Mouse (Mus musculus): Measurements from ENCODE around the gene Armh3. TPM values are rescaled to one million over a fixed set of nuclear protein-coding genes. Genes with fewer than 3 reads are reported as not detected.

The Armh3 gene
- total RNA-seq, 2 experiments from 2014 or later = 2.0 to 3.4 TPM

- ATAC-seq (replicated peaks; ENCODE audit: low FRiP score, poor library complexity, severe bottlenecking) = peak; percentile 85
These were observed 193.5 kb downstream of the Armh3 start for GRCm38 (mm10) chr19:45804593-45805368.

DNA sequence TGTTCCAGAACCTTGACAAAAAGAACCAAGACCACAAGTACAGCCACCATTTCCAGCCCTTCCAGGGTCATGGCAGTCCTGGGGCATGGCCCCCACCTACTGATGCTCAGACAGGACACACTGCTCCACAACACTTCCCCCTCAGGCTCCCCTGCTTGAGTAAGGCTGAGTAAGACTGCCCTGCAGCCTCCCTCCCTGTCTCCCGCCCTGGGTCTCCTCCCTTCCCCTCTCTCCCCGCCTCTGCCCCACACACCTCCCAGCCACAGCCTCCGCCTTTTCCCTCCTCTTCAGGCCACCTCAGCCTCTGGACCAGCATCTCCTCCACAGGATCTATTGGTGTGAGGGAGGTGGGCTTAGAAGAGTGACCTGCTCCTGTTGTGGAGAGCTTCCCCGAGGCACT, 194.9 kb downstream of the Armh3 start:
- ATAC-seq (replicated peaks; ENCODE audit: low FRiP score, poor library complexity, severe bottlenecking) = peak; percentile 67

DNA sequence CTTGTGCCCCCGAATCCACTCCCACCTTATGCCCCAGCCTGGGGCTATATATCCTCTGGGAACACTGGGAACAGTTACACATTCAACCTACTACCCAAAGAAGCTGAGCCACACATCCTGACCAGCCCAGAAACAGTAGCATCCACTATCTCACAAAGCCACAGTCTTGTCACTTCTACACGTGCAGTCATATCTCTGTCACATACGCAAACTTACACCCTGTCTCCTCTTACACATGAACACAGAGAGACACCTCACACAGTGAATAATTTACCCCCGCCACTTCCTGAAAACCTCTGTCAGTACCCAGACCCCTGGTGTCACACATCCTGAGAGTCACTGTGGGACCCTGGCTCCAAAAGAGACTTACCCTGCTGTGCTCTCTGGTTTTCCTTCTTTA, 195.6 kb downstream of the Armh3 start:
- ATAC-seq (replicated peaks; ENCODE audit: low FRiP score, poor library complexity, severe bottlenecking) = no peak

DNA sequence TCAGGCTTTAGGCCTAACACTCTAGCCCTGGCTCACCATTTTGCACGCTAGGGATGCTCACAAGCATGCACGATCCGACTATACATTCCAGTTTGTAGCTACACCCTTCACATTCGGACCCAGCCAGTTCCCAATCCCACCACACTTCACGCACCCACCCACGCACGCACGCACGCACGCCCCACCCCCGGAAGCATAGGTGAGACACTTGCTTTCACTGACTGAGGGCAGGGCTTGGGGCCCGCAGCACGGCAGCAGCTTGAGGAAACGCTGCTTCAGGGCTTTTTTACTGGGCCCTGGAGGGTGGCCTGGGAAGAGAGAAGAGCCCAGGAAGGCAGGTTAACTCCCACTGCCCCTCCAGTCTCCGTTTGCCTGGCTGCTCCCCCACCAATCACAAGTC, 201.4 kb downstream of the Armh3 start:
- ATAC-seq (replicated peaks; ENCODE audit: low FRiP score, poor library complexity, severe bottlenecking) = no peak

DNA sequence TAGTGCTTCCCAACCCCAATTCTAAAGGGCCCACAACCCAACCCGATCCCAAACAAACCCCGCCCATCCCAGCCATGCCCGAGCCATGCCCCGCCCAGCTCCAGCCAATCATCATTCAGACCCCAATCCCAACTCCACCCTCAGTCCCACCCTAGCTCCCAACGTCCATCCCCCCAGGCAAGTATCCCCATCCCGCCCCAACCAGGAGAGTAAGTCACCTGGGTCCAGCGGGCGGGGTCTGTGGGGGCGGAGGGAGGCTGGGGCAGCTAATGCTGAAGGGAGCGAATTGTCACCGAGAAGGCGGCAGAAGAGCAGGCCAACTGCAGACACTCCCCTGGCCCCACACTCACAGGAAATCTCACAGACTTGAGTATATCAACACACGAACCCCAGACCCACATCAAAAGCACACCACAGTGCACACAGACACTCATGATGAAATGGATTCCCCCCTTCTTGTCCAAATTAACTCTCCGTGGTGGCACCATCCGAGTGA, 202.2 kb downstream of the Armh3 start:
- no peak for ATAC-seq (replicated peaks; ENCODE audit: low FRiP score, poor library complexity, severe bottlenecking)

DNA sequence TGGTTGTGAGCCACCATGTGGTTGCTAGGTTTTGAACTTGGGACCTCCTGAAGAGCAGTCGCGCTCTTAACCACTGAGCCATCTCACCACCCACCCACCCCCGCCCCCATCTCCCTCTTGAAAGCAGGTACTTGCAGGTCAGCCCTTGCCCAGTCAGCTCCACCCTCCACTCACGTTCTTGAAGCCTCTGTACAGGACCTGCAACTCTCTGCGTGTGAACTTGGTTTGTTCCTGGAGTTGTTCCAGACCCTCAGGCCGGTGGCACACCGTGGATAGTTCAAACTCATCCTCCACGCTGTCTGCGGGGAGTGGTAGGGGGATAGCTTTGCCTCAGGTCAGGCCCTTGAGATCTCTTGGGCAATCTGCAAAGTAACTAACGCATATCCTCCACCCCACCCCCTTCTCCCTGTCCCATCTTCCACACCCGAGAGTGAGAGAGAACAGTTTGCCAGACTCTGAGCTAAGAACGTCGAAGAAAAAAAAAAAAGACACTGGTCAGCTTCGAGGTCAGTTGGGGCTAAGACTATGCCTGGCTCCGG, 202.8 kb downstream of the Armh3 start:
- ATAC-seq (replicated peaks; ENCODE audit: low FRiP score, poor library complexity, severe bottlenecking) = no peak

GRCm38 (mm10) chr19:45794718-45795117, 203.6 kb downstream of the Armh3 start:
- ATAC-seq (replicated peaks; ENCODE audit: low FRiP score, poor library complexity, severe bottlenecking) = no peak

DNA sequence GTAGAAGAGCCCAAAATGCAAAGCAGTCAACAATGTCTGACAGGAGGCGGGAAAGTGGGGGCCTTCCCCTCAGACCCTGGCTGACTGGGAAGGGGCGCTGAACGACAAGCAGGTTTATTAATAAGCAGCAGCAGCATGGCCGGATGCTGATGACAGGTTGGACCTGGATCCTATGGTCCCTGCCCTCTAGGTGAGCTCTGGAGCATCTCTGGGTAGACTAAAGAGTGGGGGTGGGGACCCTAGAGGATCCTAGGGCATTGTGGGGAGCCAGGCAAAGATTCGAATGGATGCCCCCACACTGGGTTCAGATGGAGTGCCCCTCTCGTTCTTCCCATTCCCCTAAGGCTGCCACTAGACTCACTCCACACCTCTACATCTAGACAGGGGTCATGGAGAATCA, 205.9 kb downstream of the Armh3 start:
- no peak for ATAC-seq (replicated peaks; ENCODE audit: low FRiP score, poor library complexity, severe bottlenecking)

GRCm38 (mm10) chr19:45789888-45790874, 208.1 kb downstream of the Armh3 start:
- peak; percentile 99 for ATAC-seq (replicated peaks; ENCODE audit: low FRiP score, poor library complexity, severe bottlenecking)

GRCm38 (mm10) chr19:45789365-45789764, 208.9 kb downstream of the Armh3 start:
- ATAC-seq (replicated peaks; ENCODE audit: low FRiP score, poor library complexity, severe bottlenecking) = no peak

DNA sequence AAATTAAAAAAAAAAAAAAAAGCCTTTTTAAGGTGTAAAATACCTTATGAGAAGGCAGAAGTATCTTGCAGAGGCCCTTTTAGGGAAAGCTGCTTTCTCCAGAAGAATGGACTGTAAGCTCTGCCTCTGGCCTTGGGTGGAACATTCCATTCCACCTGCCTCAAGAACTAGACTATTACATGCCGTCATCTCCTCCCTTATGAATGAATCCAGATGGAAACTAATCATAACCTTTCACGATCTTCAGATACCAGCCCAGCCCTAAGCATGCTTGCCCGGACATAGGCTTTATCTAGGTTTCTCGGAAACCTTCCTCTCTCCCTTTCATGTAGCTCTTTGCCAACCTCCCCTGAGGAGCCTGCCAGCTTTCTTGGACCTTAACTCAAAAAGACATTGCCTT, 210.0 kb downstream of the Armh3 start:
- ATAC-seq (replicated peaks; ENCODE audit: low FRiP score, poor library complexity, severe bottlenecking) = no peak

DNA sequence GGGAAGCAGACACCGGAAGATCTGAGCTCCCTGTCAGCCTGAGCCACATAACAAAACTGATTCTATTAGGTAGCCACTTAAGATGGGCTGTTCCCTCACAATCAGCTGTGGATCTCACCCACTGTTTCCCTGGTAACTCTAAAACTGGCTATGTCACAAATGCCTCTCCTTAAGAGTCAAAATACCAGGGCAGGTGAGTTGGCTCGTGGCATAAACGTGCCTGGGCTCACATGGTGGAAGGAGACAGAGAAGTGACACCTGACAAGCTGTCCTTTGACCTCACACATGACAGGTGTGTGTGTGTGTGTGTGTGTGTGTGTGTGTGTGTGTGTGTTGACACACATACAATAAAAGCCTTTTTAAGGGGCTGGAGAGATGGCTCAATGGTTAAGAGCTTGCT, 210.8 kb downstream of the Armh3 start:
- ATAC-seq (replicated peaks; ENCODE audit: low FRiP score, poor library complexity, severe bottlenecking) = no peak

DNA sequence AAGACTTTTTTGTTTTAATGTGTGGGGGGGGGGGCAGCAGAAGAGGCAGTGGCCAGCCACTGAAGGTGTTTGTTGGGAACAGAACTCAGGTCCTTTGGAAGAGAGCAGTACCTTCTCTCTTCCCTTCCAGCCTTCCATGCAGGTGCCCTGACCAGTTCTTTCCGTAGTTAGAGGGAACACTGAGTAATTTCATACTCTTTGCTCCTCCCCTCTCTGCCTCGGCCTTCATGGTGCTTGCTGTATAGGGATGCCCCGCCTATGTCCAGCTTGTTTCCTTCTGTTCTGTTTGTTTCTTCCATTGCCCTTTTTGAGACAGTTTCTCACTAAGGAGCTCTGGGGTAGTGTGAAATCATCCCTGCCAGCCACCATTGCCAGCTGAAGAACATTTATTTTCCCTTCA, 212.8 kb downstream of the Armh3 start:
- ATAC-seq (replicated peaks; ENCODE audit: low FRiP score, poor library complexity, severe bottlenecking) = no peak

DNA sequence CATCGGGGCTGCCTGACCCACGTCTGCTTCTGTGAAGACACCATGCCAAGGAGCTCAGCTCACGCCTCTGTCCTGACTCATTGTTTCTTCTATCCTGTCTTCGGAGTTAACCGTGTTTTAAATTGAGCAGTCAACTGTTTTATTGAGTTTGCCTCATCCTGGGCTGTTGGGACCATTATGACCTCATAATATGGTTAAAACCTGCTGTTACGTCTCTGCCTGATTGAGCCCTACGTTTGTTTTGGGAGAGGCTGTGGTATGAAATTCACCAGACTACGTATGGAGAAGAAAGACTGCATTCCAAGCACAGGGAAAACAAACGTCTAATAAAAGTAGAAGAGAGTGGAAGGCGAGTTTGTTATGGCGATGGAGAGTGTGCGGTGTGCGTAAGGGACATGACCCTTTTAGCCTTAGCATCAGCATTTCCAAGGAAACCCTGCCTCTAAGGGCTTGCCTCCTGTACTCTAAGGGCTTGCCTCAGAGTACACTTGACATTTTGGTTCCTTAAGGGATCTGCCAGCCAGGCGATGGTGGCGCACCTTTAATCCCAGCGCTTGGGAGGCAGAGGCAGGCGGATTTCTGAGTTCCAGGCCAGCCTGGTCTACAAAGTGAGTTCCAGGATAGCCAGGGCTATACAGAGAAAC, 214.2 kb downstream of the Armh3 start:
- ATAC-seq (replicated peaks; ENCODE audit: low FRiP score, poor library complexity, severe bottlenecking) = peak; percentile 40

DNA sequence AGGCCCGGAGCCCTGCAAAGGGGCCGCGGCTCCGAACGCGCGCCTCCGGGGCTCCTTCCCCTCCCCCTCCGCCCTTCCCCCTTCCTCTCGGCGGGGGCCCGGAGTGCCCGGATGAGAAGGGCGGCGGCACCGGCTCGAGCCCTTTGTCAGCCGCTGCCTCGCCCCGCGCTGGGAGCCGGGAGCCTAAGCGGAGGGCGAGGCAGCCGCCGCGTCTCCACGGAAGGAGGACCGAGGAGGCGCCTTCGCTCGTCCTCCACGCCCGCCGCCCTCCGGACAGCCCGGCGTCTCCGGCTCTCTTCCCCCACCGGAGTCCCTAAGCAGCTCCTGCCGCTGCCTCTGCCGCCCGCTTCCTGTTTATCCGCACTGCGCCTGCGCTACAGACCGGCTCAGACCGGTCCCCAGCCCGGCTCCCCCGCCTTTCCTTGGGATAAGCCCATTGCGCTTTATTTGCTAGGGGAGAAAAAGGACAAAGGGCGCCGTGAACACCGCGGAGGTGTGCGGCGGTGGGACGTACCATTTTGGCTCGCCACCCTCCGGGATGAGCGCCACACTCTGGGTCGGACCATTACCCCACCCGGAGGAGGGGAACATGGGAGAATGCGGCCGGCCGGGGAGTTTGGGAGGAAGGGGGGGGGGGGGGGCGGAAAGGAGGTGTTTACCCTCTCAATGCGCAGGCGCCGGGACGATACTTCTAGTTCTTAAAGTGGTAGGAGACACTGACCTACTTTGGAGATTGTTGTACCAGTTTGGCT, 214.9 kb downstream of the Armh3 start, which contains the start of gene Mgea5:
Mgea5 (minus strand) TSS at position 657 of the 752 bp plus-strand sequence.
- peak; percentile 92 for ATAC-seq (replicated peaks; ENCODE audit: low FRiP score, poor library complexity, severe bottlenecking)

DNA sequence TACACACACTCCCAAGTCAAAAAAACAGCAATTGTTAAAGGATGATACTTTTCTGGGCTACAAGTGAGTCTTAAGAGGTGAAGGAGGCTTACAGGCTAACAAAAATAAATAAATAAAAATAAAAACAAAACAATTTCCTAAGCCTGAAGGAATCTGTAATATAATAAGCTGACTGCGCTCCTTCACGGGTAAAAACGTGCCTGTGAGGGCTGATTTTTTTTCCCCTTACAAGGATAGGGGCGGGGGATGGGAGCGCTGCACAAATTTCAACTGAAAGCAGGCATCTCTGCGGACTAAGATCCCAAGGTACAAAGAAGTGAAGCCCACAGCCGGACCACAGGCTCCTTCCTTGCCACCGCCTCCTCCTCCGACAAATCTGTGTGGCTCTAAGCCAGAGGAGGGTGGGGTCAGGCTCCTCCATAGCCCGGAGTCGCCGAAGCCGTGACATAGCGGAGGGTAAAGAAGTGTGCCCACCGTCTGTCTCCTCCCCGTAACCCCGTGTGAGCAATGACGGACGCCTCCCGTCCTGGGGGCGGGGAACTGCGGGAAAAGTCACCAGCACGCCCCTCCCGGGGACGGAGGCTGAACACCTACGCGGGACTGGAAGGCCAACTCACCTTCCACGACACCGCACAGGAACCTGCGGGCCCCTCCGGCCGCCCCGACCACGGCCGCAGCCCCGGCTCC, 215.8 kb downstream of the Armh3 start:
- peak; percentile 57 for ATAC-seq (replicated peaks; ENCODE audit: low FRiP score, poor library complexity, severe bottlenecking)

DNA sequence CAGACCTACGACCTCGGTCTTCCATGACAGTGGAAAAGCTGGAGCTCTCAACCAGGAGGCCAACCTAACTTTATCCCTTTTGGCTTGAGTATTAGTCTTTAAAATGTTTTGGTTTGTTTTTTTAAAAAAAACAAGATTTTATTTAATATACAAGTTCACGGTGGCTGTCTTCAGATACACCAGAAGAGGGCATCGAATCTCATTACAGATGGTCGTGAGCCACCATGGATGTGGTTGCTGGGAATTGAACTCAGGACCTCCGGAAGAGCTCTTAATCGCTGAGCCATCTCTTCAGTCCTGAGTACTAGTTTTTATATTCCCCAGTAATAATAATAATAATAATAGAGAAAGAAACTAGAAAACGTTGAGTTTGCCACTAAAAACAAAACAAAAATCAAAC, 216.6 kb downstream of the Armh3 start:
- ATAC-seq (replicated peaks; ENCODE audit: low FRiP score, poor library complexity, severe bottlenecking) = no peak

GRCm38 (mm10) chr19:45780350-45780915, 217.9 kb downstream of the Armh3 start:
- no peak for ATAC-seq (replicated peaks; ENCODE audit: low FRiP score, poor library complexity, severe bottlenecking)

Data from erythroid progenitor cell, adult 5-6 weeks (primary cell).